Mouse (Mus musculus) midbrain, embryonic 11.5 days (tissue): ENCODE results near the gene Apoa1. TPM values are rescaled to one million over a fixed set of nuclear protein-coding genes. Genes with fewer than 3 reads are reported as not detected.
A peak's percentile ranks its signal among the peaks of the same experiment; 100 is the strongest.

Experiments
- ATAC-seq: fragments of 200-750 bp; cut with Nextera tagmentation; 2 replicates; pipeline ENCODE4 v1.8.0; 2017; ENCODE audit warnings: moderate TSS enrichment, moderate library complexity; ENCODE audit not compliant: low FRiP score
- DNase-seq: peaks from one replicate; pipeline ENCODE4 v3.0.0; 2015; ENCODE audit warnings: low spot score; ENCODE audit errors: missing footprints
- H3K27ac ChIP-seq: fragments of 300-500 bp; sonication (generic); 2 replicates; pipeline ENCODE4 v1.5.1; 2014; ENCODE audit warnings: low read depth, low read length
- H3K27me3 ChIP-seq: fragments of 300-500 bp; sonication (generic); 2 replicates; pipeline ENCODE4 v1.6.1; 2014; ENCODE audit warnings: mild to moderate bottlenecking, low read length, moderate library complexity, mixed read lengths; ENCODE audit not compliant: control insufficient read depth, insufficient read depth
- H3K36me3 ChIP-seq: fragments of 300-500 bp; sonication (generic); 2 replicates; pipeline ENCODE4 v1.6.1; 2014; ENCODE audit warnings: mild to moderate bottlenecking, low read length, moderate library complexity, mixed read lengths; ENCODE audit not compliant: control insufficient read depth, insufficient read depth
- H3K4me1 ChIP-seq: fragments of 300-500 bp; sonication (generic); 2 replicates; pipeline ENCODE4 v1.6.1; 2014; ENCODE audit warnings: low read length; ENCODE audit not compliant: control insufficient read depth, insufficient read depth
- H3K4me2 ChIP-seq: fragments of 300-500 bp; sonication (generic); 2 replicates; pipeline ENCODE4 v1.6.1; 2014; ENCODE audit warnings: mild to moderate bottlenecking, moderate library complexity
- H3K4me3 ChIP-seq: fragments of 300-500 bp; sonication (generic); 2 replicates; pipeline ENCODE4 v1.5.1; 2014; ENCODE audit warnings: low read depth, low read length
- H3K9ac ChIP-seq: fragments of 300-500 bp; sonication (generic); 2 replicates; pipeline ENCODE4 v1.6.1; 2014; ENCODE audit warnings: low read length
- H3K9me3 ChIP-seq: fragments of 300-500 bp; sonication (generic); 2 replicates; pipeline ENCODE4 v1.6.1; 2016; ENCODE audit warnings: low read length; ENCODE audit not compliant: control insufficient read depth
- WGBS: fragments of 180-500 bp; shearing (Covaris S2); extraction: QIAGEN DNeasy Blood & Tissue Kit; methylation state at CpG from one replicate; pipeline ENCODE4 v1.1.7; 2014; 5-methylcytosine and 5-hydroxymethylcytosine counted together
- polyA plus RNA-seq: library from polyadenylated mRNA; unstranded; fragments of >200 nt; fragmentation: Nextera tagmentation; extraction: Ambion mirVana; gene quantifications from 2 replicates; pipeline ENCODE4 v1.2.1, GENCODE M21; 2014

The Apoa1 gene
- polyA plus RNA-seq, 1 experiment from 2014 or later: 1.00 TPM

- Histone ChIP-seq H3K27ac (no peak overlapping the region), H3K36me3 (peaks cover 9% of the 10 kb centered on the region), H3K27me3 (no peaks in the 10 kb centered on the region), H3K4me2 (no peak overlapping the region), H3K4me1 (no peaks in the 10 kb centered on the region), H3K4me3 (no peak overlapping the region), H3K9ac (no peak overlapping the region), H3K9me3 (no peaks in the 10 kb centered on the region)
- ATAC-seq (no peak), DNase-seq (no peak)
- 92% methylated on average over 3 of the region's 3 CpGs for WGBS
Observed at GRCm38 (mm10) chr9:46224101-46224500, 4.3 kb upstream of the Apoa1 start.

- no peak overlapping the region for H3K27ac ChIP-seq
- no peaks in the 10 kb centered on the region for H3K9me3 ChIP-seq
- peaks cover 9% of the 10 kb centered on the region for H3K36me3 ChIP-seq
- 0 out of 2 replicates have a peak, but pooled peaks cover under 1% of the 10 kb centered on the region for H3K4me1 ChIP-seq
- no peaks in the 10 kb centered on the region for H3K27me3 ChIP-seq
- no peak overlapping the region for H3K4me3 ChIP-seq
- 67% methylated on average over 5 of the region's 5 CpGs for WGBS
- ATAC-seq (no peak), DNase-seq (no peak)
- H3K4me2 ChIP-seq: no peak overlapping the region
- H3K9ac ChIP-seq: no peak overlapping the region
Observed at GRCm38 (mm10) chr9:46224945-46225660, 3.3 kb upstream of the Apoa1 start.

DNA sequence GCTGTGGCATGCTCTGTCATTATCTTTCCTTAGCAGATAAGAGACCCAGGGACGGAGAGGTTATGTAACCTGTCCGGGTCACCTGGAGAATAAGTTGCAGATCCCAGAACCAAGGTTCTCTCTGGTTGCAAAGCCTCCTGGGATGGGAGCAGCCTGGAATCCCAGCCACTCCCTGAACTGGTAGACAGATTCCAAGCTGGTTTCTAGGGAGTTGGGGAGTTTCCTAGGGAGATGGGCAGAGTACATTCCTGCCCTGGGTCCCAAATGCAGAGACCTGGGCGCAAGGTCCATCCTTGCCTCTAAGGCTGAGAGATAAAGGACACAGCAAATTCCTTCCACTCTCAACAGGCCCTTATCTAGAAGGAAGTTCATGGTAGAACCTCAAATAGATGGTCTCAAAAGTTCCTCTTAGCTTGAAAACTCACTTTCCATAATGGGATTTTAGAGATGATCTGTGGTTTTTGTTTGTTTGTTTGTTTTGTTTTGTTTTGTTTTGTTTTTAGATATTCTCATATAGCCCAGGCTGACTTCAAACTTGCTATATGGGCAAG lies 1.2 kb upstream of the Apoa1 start:
- no peak for ATAC-seq
- WGBS: 87% methylated on average over 3 of the region's 3 CpGs
- Histone ChIP-seq H3K4me3 (no peak overlapping the region), H3K4me2 (no peak overlapping the region), H3K27ac (no peak overlapping the region), H3K4me1 (0 out of 2 replicates have a peak, but pooled peaks cover 4% of the 10 kb centered on the region), H3K36me3 (no peaks in the 10 kb centered on the region), H3K9ac (no peak overlapping the region), H3K9me3 (no peaks in the 10 kb centered on the region), H3K27me3 (no peaks in the 10 kb centered on the region)
- DNase-seq: no peak

DNA sequence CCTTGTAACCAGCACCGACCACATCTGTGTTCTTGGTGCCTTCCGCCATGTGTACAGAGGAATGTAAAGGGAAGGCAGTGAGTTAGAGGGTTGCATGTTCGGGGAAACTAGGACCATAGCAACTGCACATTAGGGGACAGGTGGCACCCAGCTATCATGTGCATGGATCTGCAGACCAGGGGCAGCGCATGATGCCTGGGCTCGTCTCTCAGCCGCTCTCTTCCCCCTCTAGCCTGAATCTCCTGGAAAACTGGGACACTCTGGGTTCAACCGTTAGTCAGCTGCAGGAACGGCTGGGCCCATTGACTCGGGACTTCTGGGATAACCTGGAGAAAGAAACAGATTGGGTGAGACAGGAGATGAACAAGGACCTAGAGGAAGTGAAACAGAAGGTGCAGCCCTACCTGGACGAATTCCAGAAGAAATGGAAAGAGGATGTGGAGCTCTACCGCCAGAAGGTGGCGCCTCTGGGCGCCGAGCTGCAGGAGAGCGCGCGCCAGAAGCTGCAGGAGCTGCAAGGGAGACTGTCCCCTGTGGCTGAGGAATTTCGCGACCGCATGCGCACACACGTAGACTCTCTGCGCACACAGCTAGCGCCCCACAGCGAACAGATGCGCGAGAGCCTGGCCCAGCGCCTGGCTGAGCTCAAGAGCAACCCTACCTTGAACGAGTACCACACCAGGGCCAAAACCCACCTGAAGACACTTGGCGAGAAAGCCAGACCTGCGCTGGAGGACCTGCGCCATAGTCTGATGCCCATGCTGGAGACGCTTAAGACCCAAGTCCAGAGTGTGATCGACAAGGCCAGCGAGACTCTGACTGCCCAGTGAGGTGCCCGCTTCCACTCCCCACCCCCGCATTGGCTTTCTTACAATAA lies 1.4 kb downstream of the Apoa1 start:
- no peaks in the 10 kb centered on the region for H3K9me3 ChIP-seq
- H3K27me3 ChIP-seq: no peaks in the 10 kb centered on the region
- no peak overlapping the region for H3K27ac ChIP-seq
- ATAC-seq (peak; percentile 90), DNase-seq (peak; percentile 97)
- peak overlapping the region; percentile 79 for H3K4me2 ChIP-seq
- H3K4me1 ChIP-seq: 0 out of 2 replicates have a peak, but pooled peaks cover 4% of the 10 kb centered on the region
- peak overlapping the region; percentile 44 for H3K4me3 ChIP-seq
- peak overlapping the region; percentile 66 for H3K9ac ChIP-seq
- 13% methylated on average over 37 of the region's 37 CpGs for WGBS
- H3K36me3 ChIP-seq: no peaks in the 10 kb centered on the region

DNA sequence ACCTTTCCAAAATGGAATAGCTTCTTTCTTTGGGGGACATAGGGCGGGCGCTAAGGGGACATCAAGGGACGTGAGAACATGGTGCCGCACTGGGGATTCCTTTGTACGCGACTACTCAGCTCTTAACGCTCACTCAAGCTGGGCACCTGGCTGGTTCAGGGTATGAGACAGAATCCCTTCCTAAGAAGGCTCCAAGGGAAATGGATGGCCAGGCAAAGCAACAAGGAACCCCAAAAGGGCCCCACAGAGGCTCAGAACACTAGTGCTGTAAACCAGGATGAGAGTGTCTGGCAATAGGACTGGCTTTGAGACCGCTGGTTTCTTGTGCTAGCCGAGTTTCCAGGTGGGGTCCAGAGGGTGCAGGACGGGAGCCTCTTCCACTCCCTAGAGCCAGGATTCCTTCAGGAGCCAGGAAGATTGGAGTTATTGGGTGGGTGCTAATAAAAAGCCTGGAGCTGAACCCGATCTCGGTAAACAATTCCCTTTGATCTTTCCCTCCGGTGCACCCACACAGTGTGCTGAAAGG lies 2.1 kb downstream of the Apoa1 start:
- H3K4me2 ChIP-seq: peak overlapping the region; percentile 79
- no peaks in the 10 kb centered on the region for H3K27me3 ChIP-seq
- H3K9me3 ChIP-seq: no peaks in the 10 kb centered on the region
- peak overlapping the region; percentile 44 for H3K4me3 ChIP-seq
- peak overlapping the region; percentile 66 for H3K9ac ChIP-seq
- peak; percentile 92 for DNase-seq
- WGBS: 18% methylated on average over 13 of the region's 13 CpGs
- H3K36me3 ChIP-seq: no peaks in the 10 kb centered on the region
- H3K4me1 ChIP-seq: 0 out of 2 replicates have a peak, but pooled peaks cover 4% of the 10 kb centered on the region
- 0 out of 2 replicates have a peak, but pooled peaks have one; percentile 11 for ATAC-seq
- no peak overlapping the region for H3K27ac ChIP-seq

DNA sequence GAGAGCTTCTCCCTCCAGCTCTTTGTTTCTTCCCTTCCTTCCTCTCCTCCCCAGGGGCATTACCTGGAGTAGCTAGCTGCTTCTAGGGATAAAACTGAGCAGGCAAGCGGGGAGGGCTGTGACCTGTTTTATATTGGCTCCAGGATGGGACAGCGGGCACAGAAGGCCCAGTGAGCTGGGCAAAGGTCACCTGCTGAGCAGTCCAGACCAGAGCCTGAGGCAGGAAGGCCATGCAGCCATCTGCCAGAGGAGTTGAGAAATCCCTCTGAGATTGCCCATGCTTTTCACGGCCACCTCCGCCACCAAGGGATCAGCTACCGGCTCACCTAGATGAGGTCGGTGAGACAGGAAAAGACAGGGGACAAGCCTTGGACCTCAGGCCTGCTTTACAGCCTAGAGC lies 6.8 kb downstream of the Apoa1 start:
- Histone ChIP-seq H3K27me3 (no peaks in the 10 kb centered on the region), H3K36me3 (no peaks in the 10 kb centered on the region), H3K9me3 (no peaks in the 10 kb centered on the region), H3K4me3 (no peak overlapping the region), H3K9ac (no peak overlapping the region), H3K4me2 (no peak overlapping the region), H3K27ac (no peak overlapping the region), H3K4me1 (0 out of 2 replicates have a peak, but pooled peaks cover 2% of the 10 kb centered on the region)
- ATAC-seq (no peak), DNase-seq (no peak)
- WGBS: 86% methylated on average over 6 of the region's 6 CpGs

DNA sequence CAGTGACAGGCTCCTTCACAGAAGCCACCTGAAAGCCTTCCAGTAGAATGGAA lies 7.0 kb downstream of the Apoa1 start, which contains the start of gene Apoc3:
TSS of gene Apoc3 (minus strand) at position 41 of the 53 bp plus-strand sequence.
- Histone ChIP-seq H3K4me3 (no peak within 1 kb of the TSS), H3K36me3 (no peaks in the 10 kb centered on the region), H3K9ac (no peak within 1 kb of the TSS), H3K9me3 (no peaks in the 10 kb centered on the region), H3K27me3 (no peaks in the 10 kb centered on the region), H3K27ac (no peak within 1 kb of the TSS), H3K4me2 (no peak within 1 kb of the TSS), H3K4me1 (no peaks in the 10 kb centered on the region)
- ATAC-seq (no peak), DNase-seq (no peak)

DNA sequence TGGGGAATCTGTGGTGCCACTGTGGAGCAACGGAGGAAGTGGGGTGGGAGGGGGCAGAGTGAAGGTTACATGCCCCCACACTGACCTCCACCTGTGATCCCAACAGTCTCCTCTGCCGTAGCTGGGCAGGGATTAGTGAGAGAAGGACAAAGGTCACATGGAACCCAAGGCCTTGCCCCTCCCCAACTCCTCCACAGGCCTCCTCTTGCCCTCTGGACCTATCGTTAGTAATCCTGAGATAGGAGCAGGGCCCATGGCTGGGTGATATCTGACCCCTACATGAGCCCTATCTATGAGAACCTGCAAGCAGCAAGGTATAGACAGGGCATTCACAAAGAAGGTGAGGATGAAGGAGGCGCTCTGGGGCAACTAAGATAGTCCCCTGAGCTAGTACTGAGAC lies 7.3 kb downstream of the Apoa1 start:
- Histone ChIP-seq H3K4me3 (no peak overlapping the region), H3K4me1 (no peaks in the 10 kb centered on the region), H3K9me3 (no peaks in the 10 kb centered on the region), H3K27ac (no peak overlapping the region), H3K9ac (no peak overlapping the region), H3K36me3 (no peaks in the 10 kb centered on the region), H3K4me2 (no peak overlapping the region), H3K27me3 (no peaks in the 10 kb centered on the region)
- DNase-seq (no peak), ATAC-seq (no peak)
- 42% methylated on average over 4 of the region's 4 CpGs for WGBS

GRCm38 (mm10) chr9:46238850-46239249 lies 10.5 kb downstream of the Apoa1 start:
- WGBS: 88% methylated on average over 7 of the region's 7 CpGs
- no peaks in the 10 kb centered on the region for H3K27me3 ChIP-seq
- no peak for DNase-seq
- no peak overlapping the region for H3K4me2 ChIP-seq
- H3K9me3 ChIP-seq: no peaks in the 10 kb centered on the region
- H3K36me3 ChIP-seq: no peaks in the 10 kb centered on the region
- no peak for ATAC-seq
- H3K4me3 ChIP-seq: no peak overlapping the region
- H3K9ac ChIP-seq: no peak overlapping the region
- no peaks in the 10 kb centered on the region for H3K4me1 ChIP-seq
- H3K27ac ChIP-seq: no peak overlapping the region
